Mouse (Mus musculus) cerebellum, adult 2 months (tissue): ENCODE results near the gene Zfand6.

ENCODE experiments used
- CTCF ChIP-seq: fragments of 200-500 bp; IDR thresholded peaks from 2 replicates; pipeline ENCODE4 v1.5.1; 2011; ENCODE audit warnings: low read depth, mild to moderate bottlenecking, control low read depth, low read length, moderate library complexity, borderline replicate concordance; ENCODE audit not compliant: insufficient read depth
- POLR2A ChIP-seq: fragments of 200-500 bp; IDR thresholded peaks from 2 replicates; pipeline ENCODE4 v1.6.1; 2011; ENCODE audit warnings: low read length, control low read depth, borderline replicate concordance; ENCODE audit not compliant: insufficient read depth

DNA sequence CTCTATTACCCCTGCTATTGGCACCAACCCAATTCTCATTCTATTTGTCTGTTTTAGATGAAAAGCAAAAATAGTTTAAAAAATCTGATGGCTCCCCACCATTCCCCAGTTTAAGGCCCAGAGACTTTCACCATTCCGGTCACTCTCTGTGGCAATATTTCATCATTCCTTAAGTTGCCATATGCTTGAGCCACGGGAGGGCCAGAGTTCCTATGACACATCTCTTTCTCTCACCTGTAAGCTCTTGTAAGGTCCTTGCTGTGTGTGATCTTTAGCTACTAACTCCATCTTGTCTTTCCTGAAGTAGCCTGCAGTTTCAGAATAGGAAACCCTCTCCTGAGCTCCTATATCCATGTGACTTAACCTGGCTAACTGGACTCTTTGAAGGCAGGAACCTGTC lies 70.8 kb downstream of the Zfand6 start:
- TF ChIP-seq CTCF (no peak), POLR2A (no peak)
